Mouse (Mus musculus) lung, embryonic 15.5 days (tissue): ENCODE results near the gene Nfatc4. TPM values are rescaled to one million over a fixed set of nuclear protein-coding genes. Genes with fewer than 3 reads are reported as not detected.

Source experiments
- ATAC-seq: fragments of 200-750 bp; cut with Nextera tagmentation; 2 replicates; pipeline ENCODE4 v1.8.0; 2017; ENCODE audit warnings: moderate number of reproducible peaks, borderline replicate concordance; ENCODE audit not compliant: low FRiP score, low TSS enrichment; ENCODE audit errors: extremely low read depth
- H3K27ac ChIP-seq: fragments of 300-500 bp; sonication (generic); 2 replicates; pipeline ENCODE4 v1.5.1; 2015; ENCODE audit warnings: moderate library complexity, mild to moderate bottlenecking, inconsistent platforms
- H3K27me3 ChIP-seq: fragments of 300-500 bp; sonication (generic); 2 replicates; pipeline ENCODE4 v1.6.1; 2015; ENCODE audit warnings: inconsistent platforms
- H3K36me3 ChIP-seq: fragments of 300-500 bp; sonication (generic); 2 replicates; pipeline ENCODE4 v1.6.1; 2015; ENCODE audit warnings: inconsistent platforms
- H3K4me1 ChIP-seq: fragments of 300-500 bp; sonication (generic); 2 replicates; pipeline ENCODE4 v1.6.1; 2015; ENCODE audit warnings: inconsistent platforms
- H3K4me2 ChIP-seq: fragments of 300-500 bp; sonication (generic); 2 replicates; pipeline ENCODE4 v1.6.1; 2015; ENCODE audit warnings: inconsistent platforms, mild to moderate bottlenecking, moderate library complexity
- H3K4me3 ChIP-seq: fragments of 300-500 bp; sonication (generic); 2 replicates; pipeline ENCODE4 v1.5.1; 2015; ENCODE audit warnings: mild to moderate bottlenecking, inconsistent platforms
- H3K9ac ChIP-seq: fragments of 300-500 bp; sonication (generic); 2 replicates; pipeline ENCODE4 v1.6.1; 2015; ENCODE audit warnings: inconsistent platforms
- H3K9me3 ChIP-seq: fragments of 300-500 bp; sonication (generic); 2 replicates; pipeline ENCODE4 v1.6.1; 2016; ENCODE audit warnings: inconsistent platforms
- WGBS: fragments of 180-500 bp; shearing (Covaris S2); methylation state at CpG from one replicate; pipeline ENCODE4 v1.1.7; 2015; 5-methylcytosine and 5-hydroxymethylcytosine counted together
- polyA plus RNA-seq: library from polyadenylated mRNA; unstranded; fragments of >200 nt; fragmentation: Nextera tagmentation; extraction: Ambion mirVana; gene quantifications from 2 replicates; pipeline ENCODE4 v1.2.1, GENCODE M21; 2015

The Nfatc4 gene
- polyA plus RNA-seq, 1 experiment from 2014 or later, result 50.9 TPM

DNA sequence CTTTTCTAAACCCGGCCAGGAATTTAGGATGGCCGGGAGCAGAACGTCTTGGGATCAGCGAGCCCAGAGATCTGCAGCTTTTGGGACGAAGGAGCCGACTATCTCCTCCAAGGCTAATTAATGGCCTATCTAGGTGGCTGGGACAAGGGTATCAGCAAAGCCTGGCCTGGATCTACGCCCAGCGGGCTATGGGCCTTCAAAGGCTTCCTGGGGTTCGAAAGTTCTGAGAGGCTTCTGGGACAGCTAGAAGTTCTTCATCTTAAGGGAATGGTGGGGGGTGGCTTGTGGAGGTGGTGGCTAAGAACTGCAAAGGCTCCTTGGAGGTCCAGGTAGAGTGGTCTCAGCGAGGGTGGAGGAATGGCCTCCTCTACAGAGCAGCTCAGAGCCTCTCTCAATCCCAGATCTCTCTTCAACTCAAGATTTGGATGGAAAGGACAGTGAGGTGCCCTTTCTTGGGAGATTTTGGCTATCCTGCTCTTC is 1.1 kb downstream of the Nfatc4 start:
- Histone ChIP-seq H3K27ac (peak overlapping the region; percentile 99), H3K36me3 (peaks cover 18% of the 10 kb centered on the region; the same call in 1 of the 2 replicates), H3K9ac (peak overlapping the region; percentile 62), H3K9me3 (no peaks in the 10 kb centered on the region), H3K27me3 (no peaks in the 10 kb centered on the region), H3K4me2 (peak overlapping the region; percentile 79), H3K4me3 (peak overlapping the region; percentile 71), H3K4me1 (peaks cover 45% of the 10 kb centered on the region)
- no peak for ATAC-seq
- WGBS, result 2% methylated on average over 10 of the region's 10 CpGs

DNA sequence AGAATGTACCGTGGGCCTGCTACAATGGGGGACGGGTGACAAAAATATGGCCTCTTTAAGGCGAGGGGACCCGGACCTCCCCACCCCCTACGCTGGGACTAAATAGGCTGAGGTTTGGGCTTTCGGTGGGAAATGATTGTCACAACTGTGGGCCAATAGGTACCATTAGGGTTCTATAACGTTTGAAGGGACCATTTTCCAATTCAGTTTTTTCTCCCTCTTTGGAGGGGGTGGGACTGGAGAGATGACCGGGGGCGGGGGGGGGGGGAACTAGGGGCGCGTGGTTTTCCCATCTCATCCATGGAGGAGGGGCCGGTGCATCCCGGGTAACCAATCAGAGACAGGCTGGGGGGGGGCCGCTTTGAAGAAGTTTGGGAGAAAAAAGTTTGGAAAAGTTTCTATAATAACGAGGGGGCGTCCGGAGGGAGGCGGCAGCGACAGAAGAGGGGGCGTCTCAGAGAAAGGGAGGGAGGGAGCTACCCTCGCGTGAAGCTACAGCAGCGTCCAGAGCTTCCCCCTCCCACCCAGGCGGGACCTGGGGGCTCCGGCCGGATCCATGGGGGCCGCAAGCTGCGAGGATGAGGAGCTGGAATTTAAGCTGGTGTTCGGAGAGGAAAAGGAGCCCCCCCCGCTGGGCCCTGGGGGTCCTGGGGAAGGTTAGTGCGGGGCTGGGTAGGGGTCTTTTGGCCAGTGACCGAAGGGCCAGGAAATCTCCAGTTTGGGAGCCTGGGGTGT is 1.7 kb downstream of the Nfatc4 start:
- Histone ChIP-seq H3K36me3 (peaks cover 24% of the 10 kb centered on the region; the same call in 1 of the 2 replicates), H3K27me3 (no peaks in the 10 kb centered on the region), H3K9ac (peak overlapping the region; percentile 86), H3K27ac (peak overlapping the region; percentile 99), H3K4me2 (peak overlapping the region; percentile 79), H3K4me3 (peak overlapping the region; percentile 71), H3K4me1 (peaks cover 51% of the 10 kb centered on the region), H3K9me3 (no peaks in the 10 kb centered on the region)
- ATAC-seq, result peak; percentile 34
- 2% methylated on average over 29 of the region's 32 CpGs for WGBS

DNA sequence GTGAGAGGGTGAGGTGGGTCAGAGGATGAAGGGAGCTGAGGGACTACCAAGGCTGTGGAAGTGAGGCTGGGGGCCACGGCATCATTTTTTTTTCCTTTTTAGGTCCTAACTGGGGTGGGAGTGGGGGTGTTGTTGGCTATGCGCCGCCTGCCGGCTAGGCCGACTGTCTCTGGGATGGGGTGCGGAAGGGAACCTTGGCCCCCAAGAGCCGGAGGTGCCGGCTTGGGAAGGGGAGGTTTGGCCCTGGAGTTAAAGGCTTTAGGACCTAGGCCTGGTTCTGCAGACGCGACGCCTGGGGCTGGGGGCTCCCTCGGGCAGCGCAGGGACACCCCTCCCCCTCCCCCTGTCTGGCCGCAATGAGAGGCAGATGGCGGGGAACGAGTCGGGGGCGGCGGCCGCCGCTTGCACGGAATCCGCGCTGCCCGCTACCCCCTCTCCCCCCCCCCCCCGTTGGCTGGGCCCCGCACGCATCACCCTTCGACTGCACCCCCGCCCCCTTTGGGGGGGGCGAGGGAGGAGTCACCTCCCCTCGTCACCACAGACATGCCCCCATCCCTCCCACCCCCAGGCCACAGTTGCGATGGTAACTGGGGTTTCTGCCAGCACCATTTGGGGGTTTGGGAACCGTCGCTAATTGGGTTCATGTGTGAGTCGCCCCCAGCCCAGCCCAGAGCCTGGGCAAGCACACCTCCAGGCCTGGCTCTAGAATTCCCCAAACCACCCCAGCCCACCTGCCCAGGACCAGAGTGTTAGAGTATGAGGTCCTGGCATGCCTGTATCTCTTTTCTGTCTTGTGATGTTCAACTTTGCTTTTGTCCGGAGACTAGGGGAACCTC is 2.5 kb downstream of the Nfatc4 start:
- peak overlapping the region; percentile 79 for H3K4me2 ChIP-seq
- H3K9ac ChIP-seq, result peak overlapping the region; percentile 86
- ATAC-seq, result peak; percentile 1; the same call in 1 of the 2 replicates
- H3K4me1 ChIP-seq, result peaks cover 59% of the 10 kb centered on the region
- peaks cover 29% of the 10 kb centered on the region for H3K36me3 ChIP-seq
- peak overlapping the region; percentile 71 for H3K4me3 ChIP-seq
- peak overlapping the region; percentile 99 for H3K27ac ChIP-seq
- H3K9me3 ChIP-seq, result no peaks in the 10 kb centered on the region
- WGBS, result 2% methylated on average over 18 of the region's 37 CpGs
- H3K27me3 ChIP-seq, result no peaks in the 10 kb centered on the region

DNA sequence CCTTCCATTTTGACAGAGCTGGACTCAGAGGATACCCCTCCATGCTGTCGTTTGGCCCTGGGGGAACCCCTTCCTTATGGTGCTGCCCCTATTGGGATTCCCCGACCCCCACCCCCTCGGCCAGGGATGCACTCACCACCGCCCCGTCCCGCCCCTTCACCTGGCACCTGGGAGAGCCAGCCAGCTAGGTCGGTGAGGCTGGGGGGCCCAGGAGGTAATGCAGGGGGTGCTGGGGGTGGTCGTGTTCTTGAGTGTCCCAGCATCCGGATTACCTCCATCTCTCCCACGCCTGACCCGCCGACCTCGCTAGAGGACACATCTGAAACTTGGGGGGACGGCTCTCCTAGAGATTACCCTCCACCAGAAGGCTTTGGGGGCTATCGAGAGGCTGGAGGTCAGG is 3.2 kb downstream of the Nfatc4 start:
- ATAC-seq, result no peak
- Histone ChIP-seq H3K9me3 (no peaks in the 10 kb centered on the region), H3K9ac (peak overlapping the region; percentile 86), H3K36me3 (peaks cover 36% of the 10 kb centered on the region), H3K27ac (peak overlapping the region; percentile 99), H3K27me3 (no peaks in the 10 kb centered on the region), H3K4me1 (peaks cover 61% of the 10 kb centered on the region), H3K4me3 (peak overlapping the region; percentile 71), H3K4me2 (peak overlapping the region; percentile 79)
- 6% methylated on average over 15 of the region's 15 CpGs for WGBS

- H3K9me3 ChIP-seq, result no peaks in the 10 kb centered on the region
- H3K36me3 ChIP-seq, result peaks cover 42% of the 10 kb centered on the region
- no peaks in the 10 kb centered on the region for H3K27me3 ChIP-seq
- peaks cover 61% of the 10 kb centered on the region for H3K4me1 ChIP-seq
- peak overlapping the region; percentile 86 for H3K9ac ChIP-seq
- H3K4me2 ChIP-seq, result peak overlapping the region; percentile 79
- no peak for ATAC-seq
- H3K27ac ChIP-seq, result peak overlapping the region; percentile 99
- 17% methylated on average over 41 of the region's 41 CpGs for WGBS
- peak overlapping the region; percentile 71 for H3K4me3 ChIP-seq
Observed at GRCm38 (mm10) chr14:55826551-55827340, 3.8 kb downstream of the Nfatc4 start.

DNA sequence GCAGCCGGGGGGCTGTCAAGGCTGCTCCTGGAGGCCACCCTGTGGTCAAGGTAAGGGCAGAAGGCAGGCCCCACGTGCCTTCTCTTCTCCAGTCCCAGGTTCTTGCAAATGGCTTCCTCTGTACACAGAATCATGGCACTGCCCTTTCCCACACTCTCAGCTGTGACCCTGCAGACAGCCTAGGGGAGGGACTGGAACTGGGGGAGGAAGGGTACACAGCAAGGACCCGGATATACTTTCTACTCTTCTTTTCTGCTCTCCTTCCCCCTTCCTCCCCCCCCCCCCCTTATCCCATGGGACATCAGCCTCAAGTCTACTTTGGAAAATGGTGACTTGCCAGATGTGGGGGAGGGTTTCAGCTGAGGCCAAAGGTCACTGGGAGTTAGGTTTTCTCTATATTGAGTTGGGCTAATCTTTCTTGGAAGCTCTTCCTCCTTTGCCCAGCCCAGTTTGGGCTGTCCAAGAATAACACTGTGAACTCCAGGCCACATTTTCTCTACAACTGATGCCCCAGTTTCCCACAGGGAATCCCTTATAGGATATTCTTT is 5.8 kb downstream of the Nfatc4 start:
- H3K9ac ChIP-seq, result no peak overlapping the region

GRCm38 (mm10) chr14:55829854-55830253 is 6.9 kb downstream of the Nfatc4 start:
- H3K4me3 ChIP-seq, result no peak overlapping the region
- WGBS, result 85% methylated on average over 16 of the region's 16 CpGs
- no peak overlapping the region for H3K9ac ChIP-seq
- ATAC-seq, result no peak
- peaks cover 55% of the 10 kb centered on the region for H3K4me1 ChIP-seq
- H3K4me2 ChIP-seq, result no peak overlapping the region
- H3K36me3 ChIP-seq, result peaks cover 59% of the 10 kb centered on the region
- H3K27ac ChIP-seq, result no peak overlapping the region
- no peaks in the 10 kb centered on the region for H3K9me3 ChIP-seq
- no peaks in the 10 kb centered on the region for H3K27me3 ChIP-seq

More for the DNA sequence above, 5.8 kb downstream of the Nfatc4 start:
- Histone ChIP-seq H3K4me2 (peak overlapping the region; percentile 79; the same call in 1 of the 2 replicates), H3K9me3 (no peaks in the 10 kb centered on the region), H3K4me1 (peaks cover 54% of the 10 kb centered on the region), H3K27me3 (no peaks in the 10 kb centered on the region), H3K4me3 (no peak overlapping the region), H3K27ac (no peak overlapping the region), H3K36me3 (peaks cover 56% of the 10 kb centered on the region)
- 34% methylated on average over 3 of the region's 3 CpGs for WGBS
- no peak for ATAC-seq

GRCm38 (mm10) chr14:55830331-55830730 is 7.4 kb downstream of the Nfatc4 start:
- Histone ChIP-seq H3K4me3 (no peak overlapping the region), H3K36me3 (peaks cover 59% of the 10 kb centered on the region), H3K9ac (no peak overlapping the region), H3K27ac (no peak overlapping the region), H3K4me1 (peaks cover 57% of the 10 kb centered on the region), H3K27me3 (no peaks in the 10 kb centered on the region), H3K4me2 (no peak overlapping the region), H3K9me3 (no peaks in the 10 kb centered on the region)
- 62% methylated on average over 4 of the region's 4 CpGs for WGBS
- no peak for ATAC-seq

DNA sequence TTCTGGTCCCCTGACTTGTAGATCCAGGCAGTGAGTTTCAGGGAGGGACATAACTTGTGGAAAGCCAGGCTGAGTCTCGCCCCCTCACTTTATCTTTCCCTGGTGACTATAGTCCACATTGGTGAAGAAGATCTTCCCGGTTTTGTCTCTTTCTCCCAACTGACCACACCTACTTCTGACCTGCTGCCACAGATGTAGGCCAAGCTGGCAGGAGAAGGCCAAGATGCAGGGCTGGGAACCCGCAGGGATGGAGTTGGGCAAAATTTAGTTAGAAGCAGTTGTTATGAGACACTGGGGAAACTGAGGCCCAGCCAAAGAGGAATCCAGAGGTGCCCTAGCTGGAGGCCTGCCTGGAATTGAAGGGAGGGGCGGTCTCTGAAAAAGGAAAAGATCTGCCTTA is 10.2 kb downstream of the Nfatc4 start:
- no peak for ATAC-seq
- Histone ChIP-seq H3K4me2 (no peak overlapping the region), H3K27me3 (no peaks in the 10 kb centered on the region), H3K9ac (no peak overlapping the region), H3K4me1 (peaks cover 41% of the 10 kb centered on the region), H3K4me3 (no peak overlapping the region), H3K36me3 (peaks cover 50% of the 10 kb centered on the region), H3K9me3 (no peaks in the 10 kb centered on the region), H3K27ac (no peak overlapping the region)
- 75% methylated on average over 4 of the region's 4 CpGs for WGBS

GRCm38 (mm10) chr14:55834808-55835533 is 12.0 kb downstream of the Nfatc4 start:
- Histone ChIP-seq H3K4me1 (peaks cover 22% of the 10 kb centered on the region), H3K9ac (no peak overlapping the region), H3K27ac (peak overlapping the region; percentile 29; the same call in 1 of the 2 replicates), H3K9me3 (no peaks in the 10 kb centered on the region), H3K4me3 (no peak overlapping the region), H3K36me3 (peaks cover 32% of the 10 kb centered on the region), H3K4me2 (no peak overlapping the region), H3K27me3 (no peaks in the 10 kb centered on the region)
- WGBS, result 74% methylated on average over 5 of the region's 5 CpGs
- 0 out of 2 replicates have a peak, but pooled peaks have one; percentile 4 for ATAC-seq
